Mouse (Mus musculus): ENCODE data around the gene Cd302. TPM values are rescaled to one million over a fixed set of nuclear protein-coding genes. Genes with fewer than 3 reads are reported as not detected.
A peak's percentile ranks its signal among the peaks of the same experiment; 100 is the strongest.

Cd302 gene
- polyA plus RNA-seq, 1 experiment from 2014 or later = 349 TPM

DNA sequence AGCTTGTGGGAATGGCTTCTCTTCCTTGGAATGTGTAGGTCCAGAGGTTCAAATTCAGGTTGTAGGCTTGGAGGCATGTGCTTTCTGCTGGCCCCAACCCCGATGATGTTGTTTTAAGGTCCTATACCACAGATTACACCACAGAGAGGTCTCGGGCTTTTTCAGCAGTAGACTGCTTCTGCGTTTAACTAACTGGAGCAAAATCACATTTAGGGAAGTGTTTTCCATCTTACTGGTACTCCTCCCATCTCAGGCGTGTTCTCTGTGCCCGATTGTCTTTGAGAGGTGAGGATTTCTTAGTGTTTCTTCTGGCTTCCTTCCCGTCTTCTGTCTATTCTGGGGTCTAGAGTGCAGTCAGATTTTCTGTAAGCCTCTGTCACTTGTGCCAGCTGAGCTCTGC is 66.7 kb downstream of the Cd302 start:
- Histone ChIP-seq H3K4me1 (ENCODE audit: insufficient read depth) (peaks cover 33% of the 10 kb centered on the region), H3K27ac (ENCODE audit: low read depth) (no peak overlapping the region), H3K4me3 (ENCODE audit: low read depth, low read length) (no peak overlapping the region), H3K9me3 (ENCODE audit: low read length) (no peaks in the 10 kb centered on the region), H3K4me2 (ENCODE audit: low read depth, low read length) (no peak overlapping the region), H3K27me3 (ENCODE audit: insufficient read depth, low read length) (no peaks in the 10 kb centered on the region), H3K9ac (replicated peaks) (no peak overlapping the region), H3K36me3 (replicated peaks; ENCODE audit: insufficient read depth, low read length) (peaks cover 18% of the 10 kb centered on the region; the same call in 1 of the 2 replicates)
- ATAC-seq (no peak), DNase-seq (no peak)
- TF ChIP-seq CTCF (IDR thresholded peaks at IDR 0.05; ENCODE audit: low read depth) = no peak
- TF ChIP-seq EP300 (IDR thresholded peaks at IDR 0.05; ENCODE audit: low read depth) = no peak
- 67% methylated on average over 6 of the region's 6 CpGs for WGBS (ENCODE audit: insufficient replicate concordance)

DNA sequence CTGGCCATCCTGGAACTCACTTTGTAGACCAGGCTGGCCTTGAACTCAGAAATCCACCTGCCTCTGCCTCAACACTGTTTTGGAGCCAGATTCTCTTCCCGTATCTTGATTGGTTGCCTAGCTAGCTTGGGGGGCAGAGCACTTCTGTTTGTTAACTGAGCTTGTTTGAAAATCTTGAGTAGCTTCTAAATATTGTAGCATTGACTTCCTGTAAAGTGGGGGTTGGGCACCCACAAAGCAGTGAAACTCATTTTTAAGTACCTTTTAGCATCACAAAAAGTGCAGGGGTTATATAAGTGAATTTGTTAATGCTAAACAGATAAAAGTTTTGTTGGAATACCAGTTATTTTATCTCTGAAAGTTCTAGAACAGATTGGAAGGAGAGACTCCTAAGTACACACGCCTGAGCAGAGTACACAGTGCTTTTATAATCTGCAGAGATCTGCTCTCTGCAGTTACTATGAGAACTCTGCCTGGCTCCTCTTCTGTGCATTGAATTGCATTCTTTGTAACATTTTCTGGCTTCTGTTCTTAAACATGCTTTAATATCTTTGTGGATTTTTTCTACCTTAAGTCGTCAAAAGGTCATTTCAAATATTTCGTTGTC is 67.6 kb downstream of the Cd302 start:
- Histone ChIP-seq H3K9ac (replicated peaks) (no peak overlapping the region), H3K4me1 (ENCODE audit: insufficient read depth) (peaks cover 38% of the 10 kb centered on the region), H3K4me2 (ENCODE audit: low read depth, low read length) (no peak overlapping the region), H3K27me3 (ENCODE audit: insufficient read depth, low read length) (no peaks in the 10 kb centered on the region), H3K4me3 (ENCODE audit: low read depth, low read length) (no peak overlapping the region), H3K36me3 (replicated peaks; ENCODE audit: insufficient read depth, low read length) (peaks cover 18% of the 10 kb centered on the region; the same call in 1 of the 2 replicates), H3K9me3 (ENCODE audit: low read length) (no peaks in the 10 kb centered on the region), H3K27ac (ENCODE audit: low read depth) (no peak overlapping the region)
- ATAC-seq (no peak), DNase-seq (no peak)
- WGBS (ENCODE audit: insufficient replicate concordance) = 69% methylated on average over 4 of the region's 4 CpGs
- TF ChIP-seq CTCF (IDR thresholded peaks at IDR 0.05; ENCODE audit: low read depth) (no peak), EP300 (IDR thresholded peaks at IDR 0.05; ENCODE audit: low read depth) (no peak)

DNA sequence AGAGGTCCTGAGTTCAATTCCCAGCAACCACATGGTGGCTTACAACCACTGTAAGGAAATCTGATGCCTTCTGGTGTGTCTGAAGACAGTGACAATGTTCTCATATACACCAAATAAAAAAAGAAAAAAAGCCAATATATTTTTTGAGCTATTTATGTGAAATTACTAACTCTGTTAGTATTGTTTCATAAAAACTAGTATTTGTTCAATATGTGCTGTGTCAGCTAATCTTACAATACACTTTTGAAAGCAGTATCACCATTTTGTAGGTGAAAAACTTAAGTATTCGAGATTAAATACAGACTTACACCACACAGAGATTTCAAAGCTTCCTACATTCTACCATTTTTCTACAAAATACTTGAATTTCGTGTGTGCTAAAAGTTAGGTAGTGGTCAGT is 69.6 kb downstream of the Cd302 start:
- H3K9me3 ChIP-seq (ENCODE audit: low read length) = no peaks in the 10 kb centered on the region
- no peak overlapping the region for H3K4me2 ChIP-seq (ENCODE audit: low read depth, low read length)
- ATAC-seq (no peak), DNase-seq (no peak)
- H3K4me1 ChIP-seq (ENCODE audit: insufficient read depth) = peaks cover 46% of the 10 kb centered on the region
- 88% methylated on average over 2 of the region's 2 CpGs for WGBS (ENCODE audit: insufficient replicate concordance)
- H3K27me3 ChIP-seq (ENCODE audit: insufficient read depth, low read length) = no peaks in the 10 kb centered on the region
- H3K27ac ChIP-seq (ENCODE audit: low read depth) = no peak overlapping the region
- H3K9ac ChIP-seq (replicated peaks) = no peak overlapping the region
- TF ChIP-seq EP300 (IDR thresholded peaks at IDR 0.05; ENCODE audit: low read depth) = no peak
- TF ChIP-seq CTCF (IDR thresholded peaks at IDR 0.05; ENCODE audit: low read depth) = no peak
- no peak overlapping the region for H3K4me3 ChIP-seq (ENCODE audit: low read depth, low read length)
- peaks cover 18% of the 10 kb centered on the region; the same call in 1 of the 2 replicates for H3K36me3 ChIP-seq (replicated peaks; ENCODE audit: insufficient read depth, low read length)

DNA sequence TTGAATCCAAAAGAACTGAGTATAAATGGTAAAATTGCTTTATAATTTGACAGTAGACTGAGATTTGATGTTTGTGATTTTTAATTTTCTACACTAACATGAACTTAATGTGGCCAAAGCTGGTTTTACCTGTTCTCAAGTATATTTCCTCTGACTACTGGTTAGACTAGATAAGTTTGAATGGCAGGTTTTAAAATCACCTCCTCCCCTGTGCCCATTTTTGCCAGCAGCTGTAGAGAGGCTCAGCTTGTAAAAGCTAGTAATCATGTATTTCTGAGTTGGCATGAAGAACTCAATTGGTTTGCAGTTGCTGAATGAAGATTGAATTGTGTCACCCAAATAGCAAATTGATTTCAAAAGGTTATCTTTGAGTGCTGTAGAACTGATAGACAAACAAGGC is 71.8 kb downstream of the Cd302 start:
- Histone ChIP-seq H3K27me3 (ENCODE audit: insufficient read depth, low read length) (no peaks in the 10 kb centered on the region), H3K4me1 (ENCODE audit: insufficient read depth) (peaks cover 53% of the 10 kb centered on the region), H3K4me3 (ENCODE audit: low read depth, low read length) (no peak overlapping the region), H3K27ac (ENCODE audit: low read depth) (no peak overlapping the region), H3K9me3 (ENCODE audit: low read length) (no peaks in the 10 kb centered on the region), H3K9ac (replicated peaks) (no peak overlapping the region), H3K36me3 (replicated peaks; ENCODE audit: insufficient read depth, low read length) (peaks cover 15% of the 10 kb centered on the region; the same call in 1 of the 2 replicates), H3K4me2 (ENCODE audit: low read depth, low read length) (no peak overlapping the region)
- DNase-seq (no peak), ATAC-seq (no peak)
- TF ChIP-seq CTCF (IDR thresholded peaks at IDR 0.05; ENCODE audit: low read depth) = no peak
- no peak for TF ChIP-seq EP300 (IDR thresholded peaks at IDR 0.05; ENCODE audit: low read depth)

DNA sequence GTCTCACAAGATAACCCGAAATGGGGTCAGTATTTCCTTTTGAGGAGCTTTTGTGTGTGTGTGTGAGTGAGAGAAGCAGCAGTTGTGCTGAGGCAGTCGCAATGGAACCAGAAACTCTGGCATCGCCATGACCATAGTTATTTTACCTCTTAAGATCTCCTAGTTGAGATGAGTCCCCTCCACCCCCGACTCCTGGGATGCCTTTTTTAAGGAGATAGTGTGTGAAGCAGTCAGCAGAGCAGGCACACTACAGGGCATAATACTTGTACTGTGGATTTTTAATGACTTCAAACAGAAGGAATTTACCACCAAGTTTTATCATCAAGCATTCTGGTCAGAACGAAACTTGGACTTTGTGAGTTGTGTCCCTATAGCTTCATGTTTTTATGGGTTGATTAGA is 73.5 kb downstream of the Cd302 start:
- Histone ChIP-seq H3K4me2 (ENCODE audit: low read depth, low read length) (peak overlapping the region; percentile 86), H3K9me3 (ENCODE audit: low read length) (no peaks in the 10 kb centered on the region), H3K27ac (ENCODE audit: low read depth) (peak overlapping the region; percentile 96), H3K4me1 (ENCODE audit: insufficient read depth) (peaks cover 41% of the 10 kb centered on the region), H3K27me3 (ENCODE audit: insufficient read depth, low read length) (no peaks in the 10 kb centered on the region), H3K9ac (replicated peaks) (peak overlapping the region; percentile 85), H3K4me3 (ENCODE audit: low read depth, low read length) (peak overlapping the region; percentile 80), H3K36me3 (replicated peaks; ENCODE audit: insufficient read depth, low read length) (peaks cover 16% of the 10 kb centered on the region; the same call in 1 of the 2 replicates)
- no peak for DNase-seq
- TF ChIP-seq EP300 (IDR thresholded peaks at IDR 0.05; ENCODE audit: low read depth) = no peak
- no peak for TF ChIP-seq CTCF (IDR thresholded peaks at IDR 0.05; ENCODE audit: low read depth)
- WGBS (ENCODE audit: insufficient replicate concordance) = 16% methylated on average over 5 of the region's 5 CpGs
- ATAC-seq = no peak

DNA sequence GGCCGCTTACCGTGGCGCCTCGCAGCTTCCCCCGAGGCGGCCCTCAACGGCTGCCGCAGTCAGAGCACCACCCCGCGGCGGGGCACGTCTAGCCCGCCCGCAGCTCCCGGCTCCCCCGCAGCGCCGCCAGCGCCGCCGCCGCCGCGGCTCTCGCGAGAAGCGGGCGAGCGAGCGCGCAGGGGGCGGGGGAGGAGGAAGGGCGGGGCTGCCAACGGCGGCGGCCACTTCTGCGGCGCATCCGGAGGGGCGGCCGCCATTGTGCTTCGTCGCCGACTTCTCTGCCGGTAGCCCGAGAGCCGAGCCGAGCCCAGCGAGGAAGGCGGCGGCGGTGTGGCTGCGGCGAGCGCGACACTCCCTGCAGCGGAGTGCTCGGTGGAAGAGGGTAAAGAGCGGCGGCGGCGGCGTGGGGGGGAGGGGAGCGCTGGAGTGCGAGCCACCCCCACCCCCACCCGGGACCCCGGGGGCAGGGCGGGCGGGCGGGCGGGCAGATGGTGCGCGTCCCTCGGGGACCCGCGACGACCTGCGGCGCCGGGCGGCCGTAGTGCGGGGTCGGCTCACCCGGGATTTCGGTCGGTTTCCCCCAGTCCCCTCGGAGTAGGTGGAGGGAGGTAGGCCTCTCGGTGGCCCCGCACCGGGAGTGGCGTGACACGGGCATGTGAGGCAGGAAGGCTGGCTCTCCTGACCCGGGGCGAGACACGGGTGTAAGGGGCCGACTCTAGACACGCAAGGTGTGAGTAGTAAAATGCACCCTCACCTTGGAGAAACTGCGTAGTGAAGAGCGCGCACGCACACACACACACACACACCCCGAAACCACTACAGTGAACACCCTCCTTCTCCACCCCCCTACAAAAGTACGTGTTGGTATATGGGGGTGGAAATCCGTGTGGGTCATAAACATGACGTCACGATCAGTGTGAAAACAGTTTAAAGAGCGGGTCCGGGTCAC is 74.3 kb downstream of the Cd302 start, which contains the start of the genes Baz2b and March7:
Baz2b (minus strand) TSS at position 137 of the 949 bp plus-strand sequence.
March7 (plus strand) TSS at position 185 of the 949 bp plus-strand sequence.
- Histone ChIP-seq H3K27me3 (ENCODE audit: insufficient read depth, low read length) (no peaks in the 10 kb centered on the region), H3K36me3 (replicated peaks; ENCODE audit: insufficient read depth, low read length) (peaks cover 18% of the 10 kb centered on the region; the same call in 1 of the 2 replicates), H3K4me1 (ENCODE audit: insufficient read depth) (peaks cover 37% of the 10 kb centered on the region), H3K9me3 (ENCODE audit: low read length) (no peaks in the 10 kb centered on the region), H3K9ac (replicated peaks) (peak within 1 kb of the TSS; percentile 85), H3K4me3 (ENCODE audit: low read depth, low read length) (peak within 1 kb of the TSS; percentile 80), H3K4me2 (ENCODE audit: low read depth, low read length) (peak within 1 kb of the TSS; percentile 86), H3K27ac (ENCODE audit: low read depth) (peak within 1 kb of the TSS; percentile 96)
- WGBS (ENCODE audit: insufficient replicate concordance) = under 1% methylated on average over 72 of the region's 109 CpGs
- peak; percentile 95 for ATAC-seq
- DNase-seq = peak; percentile 92
- TF ChIP-seq CTCF (IDR thresholded peaks at IDR 0.05; ENCODE audit: low read depth) = peak; percentile 49; the same call in 1 of the 2 replicates
- TF ChIP-seq EP300 (IDR thresholded peaks at IDR 0.05; ENCODE audit: low read depth) = no peak

Measured in liver, postnatal 0 days (tissue).